Mouse (Mus musculus): ENCODE results near the gene Nyap1. TPM values are rescaled to one million over a fixed set of nuclear protein-coding genes. Genes with fewer than 3 reads are reported as not detected.

The Nyap1 gene
- polyA plus RNA-seq, 1 experiment from 2014 or later, result 42.3 TPM

GRCm38 (mm10) chr5:137705242-137705641, 36.2 kb downstream of the Nyap1 start:
- no peaks in the 10 kb centered on the region for H3K27me3 ChIP-seq
- WGBS, result 59% methylated on average over 6 of the region's 6 CpGs
- no peak overlapping the region for H3K4me2 ChIP-seq (replicated peaks)
- ATAC-seq, result no peak
- H3K36me3 ChIP-seq, result no peaks in the 10 kb centered on the region
- no peak overlapping the region for H3K27ac ChIP-seq
- no peak overlapping the region for H3K4me3 ChIP-seq (replicated peaks)
- no peaks in the 10 kb centered on the region for H3K9me3 ChIP-seq
- peaks cover 18% of the 10 kb centered on the region for H3K4me1 ChIP-seq (replicated peaks)
- no peak overlapping the region for H3K9ac ChIP-seq (replicated peaks)

- ATAC-seq, result no peak
- Histone ChIP-seq H3K36me3 (no peaks in the 10 kb centered on the region), H3K27me3 (no peaks in the 10 kb centered on the region), H3K9ac (replicated peaks) (no peak overlapping the region), H3K4me1 (replicated peaks) (no peaks in the 10 kb centered on the region), H3K27ac (no peak overlapping the region), H3K4me3 (replicated peaks) (no peak overlapping the region), H3K4me2 (replicated peaks) (no peak overlapping the region), H3K9me3 (no peaks in the 10 kb centered on the region)
- WGBS, result 57% methylated on average over 2 of the region's 2 CpGs
Measured at GRCm38 (mm10) chr5:137699850-137700249, 41.6 kb downstream of the Nyap1 start.

- WGBS, result 76% methylated on average over 3 of the region's 3 CpGs
- no peak overlapping the region for H3K9ac ChIP-seq (replicated peaks)
- H3K27me3 ChIP-seq, result no peaks in the 10 kb centered on the region
- no peaks in the 10 kb centered on the region for H3K36me3 ChIP-seq
- H3K4me1 ChIP-seq (replicated peaks), result no peaks in the 10 kb centered on the region
- H3K4me2 ChIP-seq (replicated peaks), result no peak overlapping the region
- H3K4me3 ChIP-seq (replicated peaks), result no peak overlapping the region
- ATAC-seq, result no peak
- H3K9me3 ChIP-seq, result no peaks in the 10 kb centered on the region
- no peak overlapping the region for H3K27ac ChIP-seq
Measured at GRCm38 (mm10) chr5:137699080-137699479, 42.3 kb downstream of the Nyap1 start.

- ATAC-seq, result no peak
- Histone ChIP-seq H3K4me3 (replicated peaks) (no peak overlapping the region), H3K4me2 (replicated peaks) (no peak overlapping the region), H3K27ac (no peak overlapping the region), H3K36me3 (no peaks in the 10 kb centered on the region), H3K27me3 (no peaks in the 10 kb centered on the region), H3K9me3 (no peaks in the 10 kb centered on the region), H3K9ac (replicated peaks) (no peak overlapping the region), H3K4me1 (replicated peaks) (no peaks in the 10 kb centered on the region)
- WGBS, result 95% methylated on average over 4 of the region's 4 CpGs
Measured at GRCm38 (mm10) chr5:137695930-137696329, 45.5 kb downstream of the Nyap1 start.

DNA sequence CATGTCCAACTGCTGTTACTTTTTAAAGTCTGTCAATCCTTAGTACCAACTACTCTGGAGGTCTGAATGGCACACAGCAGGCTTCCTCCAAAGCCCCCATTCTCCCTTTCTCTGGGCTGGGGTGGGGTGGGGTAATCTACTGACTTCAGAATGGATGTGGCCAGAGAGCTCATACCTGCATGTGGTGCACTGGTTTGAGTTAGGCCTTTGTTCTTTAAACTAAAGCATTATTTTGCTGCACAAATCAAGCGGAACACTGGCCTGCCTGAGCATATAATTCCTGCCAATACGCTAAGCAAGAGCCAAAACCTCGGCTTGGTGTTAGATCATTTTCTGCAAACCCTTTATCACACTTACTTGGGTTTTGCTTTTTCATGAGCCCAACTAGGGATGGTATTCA, 46.6 kb downstream of the Nyap1 start:
- Histone ChIP-seq H3K4me2 (replicated peaks) (no peak overlapping the region), H3K9me3 (no peaks in the 10 kb centered on the region), H3K9ac (replicated peaks) (no peak overlapping the region), H3K27me3 (no peaks in the 10 kb centered on the region), H3K27ac (no peak overlapping the region), H3K4me3 (replicated peaks) (no peak overlapping the region), H3K36me3 (no peaks in the 10 kb centered on the region), H3K4me1 (replicated peaks) (no peaks in the 10 kb centered on the region)
- 35% methylated on average over 3 of the region's 3 CpGs for WGBS
- no peak for ATAC-seq

DNA sequence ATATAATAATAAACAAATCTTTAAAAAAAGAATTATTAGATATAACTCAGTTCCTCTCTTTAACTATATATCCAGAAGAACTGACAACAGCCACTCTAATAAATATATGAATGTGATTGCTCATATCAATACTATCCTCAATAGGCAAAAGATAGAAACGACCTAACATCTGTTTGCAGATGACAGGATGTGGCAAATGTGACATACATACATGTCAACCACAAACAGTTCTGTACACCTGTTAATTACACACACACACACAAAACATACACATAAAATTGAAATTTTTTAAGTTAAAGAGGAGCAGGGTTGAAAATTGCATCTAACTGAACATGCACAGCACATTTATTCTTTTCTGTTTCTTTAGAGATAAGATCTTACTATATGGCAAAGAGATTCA, 49.5 kb downstream of the Nyap1 start:
- Histone ChIP-seq H3K27ac (no peak overlapping the region), H3K9me3 (no peaks in the 10 kb centered on the region), H3K36me3 (no peaks in the 10 kb centered on the region), H3K27me3 (no peaks in the 10 kb centered on the region), H3K4me2 (replicated peaks) (no peak overlapping the region), H3K4me1 (replicated peaks) (no peaks in the 10 kb centered on the region), H3K9ac (replicated peaks) (no peak overlapping the region), H3K4me3 (replicated peaks) (no peak overlapping the region)
- ATAC-seq, result no peak
- WGBS, result 79% methylated on average over 1 of the region's 1 CpGs

GRCm38 (mm10) chr5:137690531-137690930, 50.9 kb downstream of the Nyap1 start:
- Histone ChIP-seq H3K9me3 (no peaks in the 10 kb centered on the region), H3K27me3 (peaks cover 4% of the 10 kb centered on the region; the same call in 1 of the 2 replicates), H3K4me3 (replicated peaks) (no peak overlapping the region), H3K9ac (replicated peaks) (no peak overlapping the region), H3K36me3 (no peaks in the 10 kb centered on the region), H3K4me2 (replicated peaks) (no peak overlapping the region), H3K27ac (no peak overlapping the region), H3K4me1 (replicated peaks) (no peaks in the 10 kb centered on the region)
- 74% methylated on average over 9 of the region's 9 CpGs for WGBS
- no peak for ATAC-seq

DNA sequence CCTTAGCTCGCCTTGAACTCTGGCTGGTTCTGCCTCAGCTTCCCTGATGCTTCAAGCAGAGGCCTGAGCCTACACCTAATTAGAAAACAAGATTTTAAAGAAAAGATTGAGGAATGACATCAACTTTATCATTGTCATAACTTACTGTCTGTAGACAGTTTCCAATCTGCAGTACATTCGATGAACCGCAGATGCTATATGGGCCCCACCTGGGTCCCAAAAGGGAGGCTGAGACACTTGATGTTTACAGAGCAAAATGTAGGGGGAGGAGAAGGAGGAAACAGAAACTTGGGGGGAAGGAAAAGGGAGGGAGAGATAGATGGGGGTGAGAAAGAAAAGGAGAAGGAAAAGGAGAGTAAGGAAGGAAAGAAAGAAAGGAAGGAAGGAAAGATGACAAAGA, 51.4 kb downstream of the Nyap1 start:
- H3K36me3 ChIP-seq, result no peaks in the 10 kb centered on the region
- H3K9me3 ChIP-seq, result no peaks in the 10 kb centered on the region
- H3K27ac ChIP-seq, result no peak overlapping the region
- H3K4me2 ChIP-seq (replicated peaks), result no peak overlapping the region
- H3K4me3 ChIP-seq (replicated peaks), result no peak overlapping the region
- 94% methylated on average over 3 of the region's 3 CpGs for WGBS
- no peak overlapping the region for H3K9ac ChIP-seq (replicated peaks)
- no peak for ATAC-seq
- peaks cover 2% of the 10 kb centered on the region; the same call in 1 of the 2 replicates for H3K4me1 ChIP-seq (replicated peaks)
- H3K27me3 ChIP-seq, result peaks cover 4% of the 10 kb centered on the region; the same call in 1 of the 2 replicates

DNA sequence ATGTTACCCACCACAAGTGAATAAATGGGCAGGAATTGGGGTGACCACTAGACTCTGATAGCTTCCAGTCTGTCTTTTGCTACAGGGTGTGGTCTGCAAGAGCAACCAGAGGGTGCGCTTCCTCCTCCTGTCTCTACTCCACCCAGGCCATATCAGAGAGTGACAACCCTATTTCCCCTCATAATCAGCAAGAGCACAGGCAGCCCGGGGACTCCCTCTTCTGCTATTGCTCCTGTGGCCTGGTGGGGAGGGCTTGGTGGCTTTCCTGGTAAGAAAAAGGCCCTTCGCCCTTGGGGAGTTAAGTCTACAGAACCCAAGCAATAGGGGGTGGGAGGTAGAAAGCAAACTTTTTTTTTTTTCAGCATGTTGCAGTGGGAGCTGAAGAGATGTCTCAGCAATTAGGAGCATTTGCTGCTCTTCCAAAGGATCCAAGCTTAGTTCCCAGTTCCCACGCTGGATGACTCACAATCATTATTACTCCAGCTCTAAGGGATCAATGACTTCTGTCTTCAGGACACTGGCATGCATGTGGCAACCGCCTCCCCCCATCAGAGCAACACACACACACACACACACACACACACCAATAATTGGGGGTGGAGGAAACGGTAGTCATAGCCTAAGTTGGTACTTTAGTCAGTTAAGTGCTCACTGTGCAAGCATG, 55.1 kb downstream of the Nyap1 start:
- Histone ChIP-seq H3K36me3 (0 out of 2 replicates have a peak, but pooled peaks cover 4% of the 10 kb centered on the region), H3K27ac (no peak overlapping the region), H3K9ac (replicated peaks) (no peak overlapping the region), H3K9me3 (no peaks in the 10 kb centered on the region), H3K4me2 (replicated peaks) (no peak overlapping the region), H3K4me1 (replicated peaks) (peaks cover 22% of the 10 kb centered on the region), H3K4me3 (replicated peaks) (no peak overlapping the region), H3K27me3 (peaks cover 4% of the 10 kb centered on the region; the same call in 1 of the 2 replicates)
- WGBS, result 88% methylated on average over 6 of the region's 6 CpGs
- ATAC-seq, result no peak

DNA sequence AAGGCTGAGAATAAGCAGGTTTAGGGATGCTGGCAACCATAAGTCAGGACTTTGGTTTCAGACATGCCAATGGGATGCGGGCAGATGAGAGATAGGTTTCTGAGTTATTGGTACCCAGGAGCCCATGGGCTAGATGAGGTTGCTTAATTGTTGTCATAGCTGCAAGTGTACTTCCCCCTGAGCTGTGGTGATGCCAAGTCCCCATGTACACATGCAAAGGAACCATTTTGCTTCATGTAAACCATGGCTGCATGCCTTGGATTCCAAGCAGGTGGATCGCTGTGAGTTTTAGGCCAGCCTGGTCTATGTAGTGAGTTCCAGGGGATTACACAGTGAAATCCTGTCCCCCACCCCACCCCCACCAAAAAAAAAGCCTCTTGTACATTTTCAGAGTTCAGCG, 55.8 kb downstream of the Nyap1 start:
- no peak overlapping the region for H3K27ac ChIP-seq
- H3K36me3 ChIP-seq, result 0 out of 2 replicates have a peak, but pooled peaks cover 8% of the 10 kb centered on the region
- no peak overlapping the region for H3K9ac ChIP-seq (replicated peaks)
- H3K9me3 ChIP-seq, result no peaks in the 10 kb centered on the region
- H3K4me3 ChIP-seq (replicated peaks), result no peak overlapping the region
- H3K27me3 ChIP-seq, result peaks cover 4% of the 10 kb centered on the region; the same call in 1 of the 2 replicates
- ATAC-seq, result no peak
- H3K4me1 ChIP-seq (replicated peaks), result peaks cover 22% of the 10 kb centered on the region
- 96% methylated on average over 3 of the region's 3 CpGs for WGBS
- no peak overlapping the region for H3K4me2 ChIP-seq (replicated peaks)

- WGBS, result under 1% methylated on average over 56 of the region's 62 CpGs
- Histone ChIP-seq H3K4me2 (replicated peaks) (peak within 1 kb of the TSS; percentile 74), H3K4me1 (replicated peaks) (peaks cover 22% of the 10 kb centered on the region), H3K9ac (replicated peaks) (peak within 1 kb of the TSS; percentile 83), H3K27ac (peak within 1 kb of the TSS; percentile 74), H3K9me3 (no peaks in the 10 kb centered on the region), H3K36me3 (0 out of 2 replicates have a peak, but pooled peaks cover 8% of the 10 kb centered on the region), H3K4me3 (replicated peaks) (peak within 1 kb of the TSS; percentile 74), H3K27me3 (peaks cover 4% of the 10 kb centered on the region; the same call in 1 of the 2 replicates)
- ATAC-seq, result peak; percentile 99
Measured at GRCm38 (mm10) chr5:137684294-137685123, 56.9 kb downstream of the Nyap1 start, which contains the start of gene Agfg2. Agfg2 (minus strand) TSS chr5:137684726.

Data from midbrain, embryonic 13.5 days (tissue).